Mouse (Mus musculus): ENCODE data around the gene Prrc2a. TPM values are rescaled to one million over a fixed set of nuclear protein-coding genes. Genes with fewer than 3 reads are reported as not detected.

Gene Prrc2a
- polyA plus RNA-seq, 1 experiment from 2014 or later: 86.8 TPM

GRCm38 (mm10) chr17:35187345-35187744 lies 22.6 kb upstream of the Prrc2a start:
- H3K27ac ChIP-seq: peak overlapping the region; percentile 72; the same call in 1 of the 2 replicates
- peak overlapping the region; percentile 85; the same call in 1 of the 2 replicates for H3K4me2 ChIP-seq

GRCm38 (mm10) chr17:35186681-35187080 lies 22.0 kb upstream of the Prrc2a start:
- Histone ChIP-seq H3K4me1 (peaks cover 33% of the 10 kb centered on the region), H3K36me3 (no peaks in the 10 kb centered on the region), H3K4me3 (peak overlapping the region; percentile 63), H3K4me2 (peak overlapping the region; percentile 85), H3K9ac (no peak overlapping the region; the same call in 1 of the 2 replicates), H3K9me3 (replicated peaks) (no peaks in the 10 kb centered on the region), H3K27me3 (replicated peaks) (no peaks in the 10 kb centered on the region), H3K27ac (peak overlapping the region; percentile 70)
- WGBS (ENCODE audit: insufficient replicate concordance): 0% methylated on average over 4 of the region's 4 CpGs
- no peak for ATAC-seq

More at GRCm38 (mm10) chr17:35187345-35187744, 22.6 kb upstream of the Prrc2a start:
- H3K4me3 ChIP-seq: no peak overlapping the region; the same call in 1 of the 2 replicates
- H3K9ac ChIP-seq: 0 out of 2 replicates have a peak overlapping the region, but pooled peaks have one; percentile 15
- ATAC-seq: no peak
- WGBS (ENCODE audit: insufficient replicate concordance): 56% methylated on average over 4 of the region's 4 CpGs
- H3K4me1 ChIP-seq: peaks cover 33% of the 10 kb centered on the region
- no peaks in the 10 kb centered on the region for H3K36me3 ChIP-seq
- no peaks in the 10 kb centered on the region for H3K9me3 ChIP-seq (replicated peaks)
- no peaks in the 10 kb centered on the region for H3K27me3 ChIP-seq (replicated peaks)

DNA sequence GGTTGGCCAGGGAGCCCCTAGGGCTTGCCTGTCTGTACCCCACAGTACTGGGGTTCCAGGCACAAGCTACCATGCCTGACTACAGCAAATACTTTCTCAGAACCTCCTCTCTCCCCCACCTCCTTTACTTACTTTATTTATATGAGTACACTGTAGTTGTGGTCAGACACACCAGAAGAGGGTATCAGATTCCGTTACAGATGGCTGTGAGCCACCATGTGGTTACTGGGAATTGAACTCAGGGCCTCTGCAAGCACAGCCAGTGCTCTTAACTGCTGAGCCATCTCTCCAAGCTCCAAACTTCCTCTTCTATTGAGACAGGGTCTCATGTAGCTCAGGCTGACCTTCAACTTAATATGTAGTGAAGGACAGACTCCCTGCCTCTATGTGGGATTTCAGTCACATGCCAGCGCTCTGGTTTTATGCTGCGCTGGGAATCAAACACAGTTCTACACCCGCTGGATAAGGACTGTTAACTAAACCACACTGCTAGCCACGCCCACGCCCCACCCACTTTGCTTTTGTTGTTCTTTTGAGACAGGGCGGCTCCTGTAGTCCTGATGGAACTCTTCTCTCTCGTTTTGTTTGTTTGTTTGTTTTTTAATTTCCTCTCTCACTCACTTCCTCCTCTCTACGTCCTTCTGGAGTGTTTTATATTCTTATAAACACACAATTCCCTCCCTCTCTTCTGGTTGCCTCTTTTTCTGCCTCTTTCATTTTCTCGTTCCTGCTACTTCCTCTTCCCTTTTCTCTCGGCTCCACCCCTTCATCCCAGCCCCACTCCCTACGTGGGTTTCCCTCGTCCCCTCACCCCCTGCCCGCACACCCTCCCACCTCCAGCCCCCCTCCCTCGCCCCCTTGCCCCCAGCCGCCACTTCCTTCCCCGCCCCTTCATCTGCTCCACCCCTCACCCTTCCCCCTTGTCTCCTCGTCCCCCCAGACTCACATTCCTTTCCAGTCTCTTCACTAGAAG lies 21.2 kb upstream of the Prrc2a start:
- Histone ChIP-seq H3K4me1 (peaks cover 33% of the 10 kb centered on the region), H3K4me3 (peak overlapping the region; percentile 63), H3K27ac (peak overlapping the region; percentile 70), H3K36me3 (no peaks in the 10 kb centered on the region), H3K9ac (peak overlapping the region; percentile 55), H3K4me2 (peak overlapping the region; percentile 85), H3K27me3 (replicated peaks) (no peaks in the 10 kb centered on the region), H3K9me3 (replicated peaks) (no peaks in the 10 kb centered on the region)
- peak; percentile 54 for ATAC-seq
- under 1% methylated on average over 18 of the region's 18 CpGs for WGBS (ENCODE audit: insufficient replicate concordance)

DNA sequence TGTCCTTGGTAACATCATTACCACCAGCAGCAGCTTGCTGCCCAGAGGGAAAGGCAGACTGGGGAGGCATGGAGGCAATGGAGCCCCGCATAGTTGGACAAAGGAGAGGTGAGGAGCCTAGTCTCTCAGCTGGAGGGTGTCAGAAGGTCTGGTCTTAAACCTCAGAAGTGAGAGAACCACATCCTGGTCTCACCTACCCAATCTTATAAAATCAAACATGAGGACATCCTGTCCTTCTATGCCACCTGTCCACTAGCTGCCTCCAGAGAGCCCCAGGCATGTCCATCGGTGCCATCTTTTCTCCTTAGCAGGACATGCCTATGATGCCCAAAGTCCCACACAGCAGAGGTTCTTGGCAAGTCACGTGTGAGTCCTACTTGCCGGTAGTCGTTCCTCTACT lies 15.4 kb upstream of the Prrc2a start:
- Histone ChIP-seq H3K4me3 (no peak overlapping the region), H3K4me1 (no peaks in the 10 kb centered on the region), H3K27me3 (replicated peaks) (no peaks in the 10 kb centered on the region), H3K9ac (no peak overlapping the region), H3K36me3 (no peaks in the 10 kb centered on the region), H3K9me3 (replicated peaks) (no peaks in the 10 kb centered on the region), H3K27ac (no peak overlapping the region), H3K4me2 (no peak overlapping the region)
- WGBS (ENCODE audit: insufficient replicate concordance): 62% methylated on average over 5 of the region's 5 CpGs
- ATAC-seq: no peak

DNA sequence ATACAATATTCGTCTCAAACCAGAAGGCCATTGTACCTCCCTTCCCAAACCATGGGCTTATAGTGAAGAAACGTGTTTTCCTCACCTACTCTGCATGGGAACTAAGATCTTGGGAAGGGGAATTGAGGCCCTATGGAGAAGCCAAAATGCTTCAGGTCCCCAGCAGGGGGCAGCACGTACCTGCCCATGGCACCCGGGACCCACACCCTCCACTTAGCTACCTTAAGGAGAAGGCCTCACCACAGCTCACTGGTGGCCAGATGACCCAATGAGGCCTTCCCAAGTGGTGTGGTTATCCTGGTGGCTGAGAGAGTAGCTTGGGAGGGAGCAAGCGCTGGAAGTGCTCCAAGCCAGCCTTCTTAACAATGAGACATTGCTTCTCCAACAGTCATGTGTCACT lies 13.8 kb upstream of the Prrc2a start:
- H3K9ac ChIP-seq: no peak overlapping the region
- no peaks in the 10 kb centered on the region for H3K36me3 ChIP-seq
- ATAC-seq: peak; percentile 65; the same call in 1 of the 2 replicates
- WGBS (ENCODE audit: insufficient replicate concordance): 7% methylated on average over 5 of the region's 5 CpGs
- H3K4me1 ChIP-seq: peaks cover 2% of the 10 kb centered on the region; the same call in 1 of the 2 replicates
- H3K4me2 ChIP-seq: no peak overlapping the region
- H3K27ac ChIP-seq: no peak overlapping the region
- H3K4me3 ChIP-seq: no peak overlapping the region
- no peaks in the 10 kb centered on the region for H3K9me3 ChIP-seq (replicated peaks)
- H3K27me3 ChIP-seq (replicated peaks): no peaks in the 10 kb centered on the region

DNA sequence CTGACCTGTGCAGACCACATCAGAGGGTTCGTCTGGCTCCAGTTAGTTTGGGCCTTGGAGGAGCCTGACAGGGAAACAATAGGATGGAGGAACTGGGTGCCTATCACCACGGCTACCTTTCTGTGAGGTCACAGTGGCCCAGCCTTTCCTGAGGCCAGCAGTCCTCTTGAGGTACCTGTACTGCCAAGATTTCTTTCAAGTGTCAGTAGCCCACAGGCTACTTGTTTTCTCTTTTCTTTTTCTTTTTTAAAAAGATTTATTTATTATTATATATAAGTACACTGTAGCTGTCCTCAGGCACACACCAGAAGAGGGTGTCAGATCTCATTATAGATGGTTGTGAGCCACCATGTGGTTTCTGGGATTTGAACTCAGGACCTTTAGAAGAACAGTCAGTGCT lies 11.3 kb upstream of the Prrc2a start, which contains the start of gene Aif1:
Gene Aif1, minus strand, starts transcription at position 101 of the 400 bp plus-strand sequence.
- Histone ChIP-seq H3K9me3 (replicated peaks) (no peaks in the 10 kb centered on the region), H3K27me3 (replicated peaks) (no peaks in the 10 kb centered on the region), H3K9ac (no peak within 1 kb of the TSS), H3K4me1 (peaks cover 4% of the 10 kb centered on the region; the same call in 1 of the 2 replicates), H3K4me2 (no peak within 1 kb of the TSS), H3K4me3 (no peak within 1 kb of the TSS), H3K27ac (no peak within 1 kb of the TSS), H3K36me3 (no peaks in the 10 kb centered on the region)
- ATAC-seq: no peak
- 56% methylated on average over 2 of the region's 2 CpGs for WGBS (ENCODE audit: insufficient replicate concordance)

- Histone ChIP-seq H3K27ac (no peak overlapping the region), H3K4me1 (peaks cover 4% of the 10 kb centered on the region; the same call in 1 of the 2 replicates), H3K9me3 (replicated peaks) (no peaks in the 10 kb centered on the region), H3K4me3 (no peak overlapping the region), H3K36me3 (no peaks in the 10 kb centered on the region), H3K9ac (no peak overlapping the region), H3K4me2 (no peak overlapping the region), H3K27me3 (replicated peaks) (no peaks in the 10 kb centered on the region)
- ATAC-seq: no peak
- WGBS (ENCODE audit: insufficient replicate concordance): 67% methylated on average over 6 of the region's 6 CpGs
Observed at GRCm38 (mm10) chr17:35175382-35175781, 10.7 kb upstream of the Prrc2a start.

DNA sequence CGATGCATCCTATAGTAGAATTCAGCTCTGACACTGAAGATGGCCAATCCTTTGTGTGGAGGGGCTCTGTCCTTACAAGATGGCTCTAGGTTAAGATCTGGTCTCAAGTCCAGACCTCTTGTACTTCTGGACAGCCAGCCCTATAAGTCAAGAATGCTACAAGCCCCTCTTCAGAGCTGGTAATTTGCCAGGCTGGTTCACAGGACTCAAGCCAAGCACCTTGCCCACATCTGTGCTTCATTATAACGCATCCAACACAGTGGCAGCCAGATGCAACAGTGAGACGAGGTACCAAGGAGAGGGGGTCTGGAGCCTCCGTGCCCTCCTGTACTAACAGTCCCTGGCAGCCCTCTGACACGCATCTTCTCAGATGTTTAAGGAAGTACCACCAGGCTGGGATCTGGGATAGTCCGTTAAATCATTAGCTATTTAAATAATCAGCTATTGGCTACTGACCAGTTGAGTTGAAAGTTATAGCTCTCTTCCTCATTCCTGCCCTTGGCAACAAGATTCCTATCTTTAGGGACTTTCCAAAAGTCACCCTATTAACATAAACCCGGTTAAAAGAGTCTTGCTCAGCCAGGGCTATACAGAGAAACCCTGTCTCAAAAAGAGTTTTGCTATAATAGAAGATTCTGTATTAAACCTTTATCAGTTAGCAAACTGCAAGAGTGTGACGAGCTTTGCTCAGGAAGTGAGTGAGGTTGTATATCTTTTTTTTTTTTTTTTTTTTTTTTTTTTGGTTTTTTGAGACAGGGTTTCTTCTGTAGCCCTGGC lies 9.7 kb upstream of the Prrc2a start:
- WGBS (ENCODE audit: insufficient replicate concordance): 53% methylated on average over 8 of the region's 8 CpGs
- H3K9me3 ChIP-seq (replicated peaks): no peaks in the 10 kb centered on the region
- ATAC-seq: no peak
- H3K9ac ChIP-seq: no peak overlapping the region
- no peak overlapping the region for H3K4me2 ChIP-seq
- H3K27me3 ChIP-seq (replicated peaks): no peaks in the 10 kb centered on the region
- no peak overlapping the region for H3K27ac ChIP-seq
- peaks cover 4% of the 10 kb centered on the region; the same call in 1 of the 2 replicates for H3K4me1 ChIP-seq
- no peaks in the 10 kb centered on the region for H3K36me3 ChIP-seq
- no peak overlapping the region for H3K4me3 ChIP-seq

DNA sequence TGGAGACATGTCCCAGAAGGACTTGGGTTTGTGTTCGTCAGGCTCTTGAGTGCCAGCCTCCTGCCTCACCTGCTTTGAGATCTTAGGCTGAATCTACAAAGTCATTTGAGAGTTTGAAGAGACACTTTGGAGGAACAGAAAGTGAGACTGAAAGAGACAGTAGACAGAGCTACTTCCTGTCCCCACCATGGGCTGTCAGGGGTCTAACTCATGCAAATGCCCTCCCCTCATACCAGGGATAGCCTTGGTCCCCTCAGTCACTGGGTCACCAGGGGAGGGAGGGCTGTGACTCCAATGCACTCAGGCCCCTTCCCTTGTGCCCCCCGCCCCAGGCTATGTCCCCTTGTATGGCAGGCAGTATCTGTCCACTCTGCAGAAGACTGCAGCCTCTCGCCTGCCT lies 8.6 kb upstream of the Prrc2a start:
- no peaks in the 10 kb centered on the region for H3K9me3 ChIP-seq (replicated peaks)
- no peaks in the 10 kb centered on the region for H3K27me3 ChIP-seq (replicated peaks)
- no peak overlapping the region for H3K27ac ChIP-seq
- no peaks in the 10 kb centered on the region for H3K36me3 ChIP-seq
- ATAC-seq: no peak
- WGBS (ENCODE audit: insufficient replicate concordance): 52% methylated on average over 3 of the region's 3 CpGs
- no peak overlapping the region for H3K4me2 ChIP-seq
- H3K9ac ChIP-seq: no peak overlapping the region
- H3K4me3 ChIP-seq: no peak overlapping the region
- H3K4me1 ChIP-seq: peaks cover 4% of the 10 kb centered on the region; the same call in 1 of the 2 replicates

DNA sequence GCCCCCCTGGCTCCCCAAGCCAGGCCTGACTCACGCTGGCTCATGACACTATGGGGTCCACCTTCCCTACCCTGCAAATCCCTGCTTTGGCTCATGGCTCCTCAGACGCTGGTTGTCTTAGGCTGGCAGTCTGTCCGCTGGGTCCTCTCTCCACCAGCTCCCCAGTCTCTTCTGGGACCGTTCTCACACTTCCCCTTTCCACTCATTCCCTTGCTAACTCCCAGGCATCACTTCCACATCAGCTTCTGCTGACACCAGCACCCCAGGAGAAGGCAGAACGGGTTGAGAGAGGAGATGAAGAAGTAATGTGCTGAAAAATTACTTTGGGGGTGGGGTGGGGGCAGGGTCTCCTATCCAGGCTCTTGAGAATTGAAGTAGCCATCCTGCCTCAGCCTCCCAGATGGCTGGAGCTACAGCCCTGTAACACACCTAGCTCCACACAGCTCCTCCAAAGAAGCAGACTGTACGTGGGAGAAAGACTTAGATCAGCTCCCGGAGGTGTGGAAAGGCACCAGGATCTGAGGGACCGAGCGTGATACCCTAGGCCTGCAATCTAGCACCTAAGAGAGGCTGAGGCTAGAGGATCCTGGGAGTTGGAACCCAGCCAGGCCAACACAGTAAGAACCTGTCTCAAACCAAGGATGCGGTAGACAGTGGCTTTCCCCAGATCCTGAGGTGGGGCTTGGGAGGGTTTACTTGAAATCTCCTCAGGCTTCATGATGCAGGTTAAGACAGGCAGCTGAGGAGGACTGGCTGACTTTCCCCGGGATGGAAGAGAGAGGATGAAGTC lies 7.9 kb upstream of the Prrc2a start:
- Histone ChIP-seq H3K27me3 (replicated peaks) (no peaks in the 10 kb centered on the region), H3K9ac (no peak overlapping the region; the same call in 1 of the 2 replicates), H3K4me1 (peaks cover 4% of the 10 kb centered on the region; the same call in 1 of the 2 replicates), H3K9me3 (replicated peaks) (no peaks in the 10 kb centered on the region), H3K4me3 (no peak overlapping the region), H3K27ac (no peak overlapping the region), H3K36me3 (no peaks in the 10 kb centered on the region), H3K4me2 (no peak overlapping the region)
- ATAC-seq: no peak
- 52% methylated on average over 11 of the region's 11 CpGs for WGBS (ENCODE audit: insufficient replicate concordance)

GRCm38 (mm10) chr17:35168541-35169207 lies 4.0 kb upstream of the Prrc2a start:
- Histone ChIP-seq H3K4me2 (no peak overlapping the region), H3K4me1 (peaks cover 16% of the 10 kb centered on the region), H3K36me3 (no peaks in the 10 kb centered on the region), H3K9me3 (replicated peaks) (no peaks in the 10 kb centered on the region), H3K27me3 (replicated peaks) (no peaks in the 10 kb centered on the region), H3K4me3 (no peak overlapping the region), H3K27ac (no peak overlapping the region), H3K9ac (no peak overlapping the region)
- ATAC-seq: no peak
- WGBS (ENCODE audit: insufficient replicate concordance): 10% methylated on average over 4 of the region's 4 CpGs
